8 mouse cellular contexts compared by ENCODE assay signal in the genomic region with DNA sequence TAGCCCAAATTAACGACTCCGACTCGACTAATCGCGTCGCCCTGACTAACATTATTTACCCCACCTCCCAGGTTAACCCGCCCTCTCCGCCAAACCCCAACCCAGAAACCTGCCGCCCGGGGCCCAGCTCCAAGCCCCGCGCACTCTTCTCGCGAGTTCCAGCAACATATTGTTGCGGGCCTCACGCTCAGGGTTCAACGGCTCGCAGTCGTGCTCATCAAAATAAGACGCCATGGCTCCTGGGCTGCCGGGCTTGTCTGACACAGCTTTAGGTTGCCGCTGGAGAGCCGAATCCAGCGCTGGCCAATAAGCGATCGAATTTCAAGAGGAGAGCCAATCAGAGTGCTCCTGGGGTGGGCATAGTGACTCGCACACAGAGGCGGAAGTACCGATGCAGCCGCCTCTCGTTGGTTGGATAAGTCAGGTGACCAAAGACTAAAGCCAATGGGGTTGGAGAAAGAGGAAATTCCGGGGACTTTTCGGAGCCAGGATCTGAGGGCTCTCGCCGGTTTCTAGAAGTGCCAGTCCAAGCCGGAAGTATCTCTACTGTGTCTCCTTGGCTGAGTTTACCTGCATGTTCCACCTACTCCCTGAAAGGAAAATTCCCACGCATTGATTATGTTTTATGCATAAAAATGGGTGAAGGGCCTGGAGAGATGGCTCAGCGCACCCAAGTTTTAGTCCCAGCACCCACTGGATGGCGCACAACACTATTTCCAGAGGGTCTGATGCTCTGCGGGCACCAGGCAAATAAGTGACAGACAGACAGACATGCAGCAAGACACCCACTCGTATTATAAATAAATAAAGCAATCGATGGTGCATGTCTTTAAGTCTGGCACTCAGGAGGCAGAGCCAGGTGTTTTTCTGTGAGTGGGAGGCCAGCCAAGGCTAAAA. TPM values are rescaled to one million over a fixed set of nuclear protein-coding genes. Genes with fewer than 3 reads are reported as not detected.
A peak's percentile ranks its signal among the peaks of the same experiment; 100 is the strongest.
DNase-seq lines count a peak whose midpoint lies in the region; ATAC-seq and TF ChIP-seq lines count a peak whose summit lies in the region.

No protein-coding gene starts in this region.

- H3K4me2 ChIP-seq in forebrain, embryonic 13.5 days = peak overlapping the region; percentile 92
- H3K4me2 ChIP-seq in liver, postnatal 0 days (ENCODE audit: low read depth, low read length) = peak overlapping the region; percentile 89
- H3K4me2 ChIP-seq in neural tube, embryonic 14.5 days (ENCODE audit: low read depth, low read length) = peak overlapping the region; percentile 77

- H3K9ac ChIP-seq in ES-Bruce4 (ENCODE audit: low read depth, poor library complexity, severe bottlenecking) = peak overlapping the region; percentile 63
- peak overlapping the region; percentile 77 for H3K9ac ChIP-seq in forebrain, embryonic 13.5 days
- peak overlapping the region; percentile 80 for H3K9ac ChIP-seq in liver, postnatal 0 days (replicated peaks)
- peak overlapping the region; percentile 60 for H3K9ac ChIP-seq in neural tube, embryonic 14.5 days (replicated peaks; ENCODE audit: low read depth, low read length)

- peak; percentile 98 for DNase-seq in heart, postnatal 10 days
- DNase-seq in large intestine, adult 2 months (ENCODE audit: low read depth, low spot score) = peak; percentile 99
- peak; percentile 94 for DNase-seq in liver, postnatal 0 days
- DNase-seq in testis, postnatal 10 days (ENCODE audit: low spot score) = peak; percentile 89

- peak overlapping the region; percentile 97 for H3K4me3 ChIP-seq in ES-Bruce4 (ENCODE audit: low read depth, low read length)
- peak overlapping the region; percentile 82 for H3K4me3 ChIP-seq in forebrain, embryonic 13.5 days
- H3K4me3 ChIP-seq in liver, postnatal 0 days (ENCODE audit: low read depth, low read length) = peak overlapping the region; percentile 72
- peak overlapping the region; percentile 71 for H3K4me3 ChIP-seq in neural tube, embryonic 14.5 days (ENCODE audit: low read depth, low read length)

- no peaks in the 10 kb centered on the region for H3K9me3 ChIP-seq in ES-Bruce4 (replicated peaks; ENCODE audit: control insufficient read depth, insufficient read depth, low read length, poor library complexity, severe bottlenecking)
- H3K9me3 ChIP-seq in forebrain, embryonic 13.5 days (replicated peaks) = no peaks in the 10 kb centered on the region
- H3K9me3 ChIP-seq in liver, postnatal 0 days (ENCODE audit: low read length) = no peaks in the 10 kb centered on the region
- no peaks in the 10 kb centered on the region for H3K9me3 ChIP-seq in neural tube, embryonic 14.5 days (ENCODE audit: control insufficient read depth, low read length)

- H3K4me1 ChIP-seq in ES-Bruce4 (ENCODE audit: control insufficient read depth, insufficient read depth, low read length) = peaks cover 4% of the 10 kb centered on the region
- H3K4me1 ChIP-seq in forebrain, embryonic 13.5 days = peaks cover 15% of the 10 kb centered on the region
- H3K4me1 ChIP-seq in liver, postnatal 0 days (ENCODE audit: insufficient read depth) = peaks cover 34% of the 10 kb centered on the region
- H3K4me1 ChIP-seq in neural tube, embryonic 14.5 days (ENCODE audit: control insufficient read depth, insufficient read depth, low read length) = peaks cover 9% of the 10 kb centered on the region; the same call in 1 of the 2 replicates

- H3K27ac ChIP-seq in ES-Bruce4 (ENCODE audit: insufficient read depth, low read length) = peak overlapping the region; percentile 83
- H3K27ac ChIP-seq in forebrain, embryonic 13.5 days = peak overlapping the region; percentile 59
- peak overlapping the region; percentile 89 for H3K27ac ChIP-seq in liver, postnatal 0 days (ENCODE audit: low read depth)
- peak overlapping the region; percentile 69; the same call in 1 of the 2 replicates for H3K27ac ChIP-seq in neural tube, embryonic 14.5 days (ENCODE audit: low read depth, low read length)

- TF ChIP-seq POLR2A in ES-Bruce4 (IDR thresholded peaks at IDR 0.05; ENCODE audit: insufficient read depth, low read length) = peak; percentile 41

- TF ChIP-seq CTCF in ES-Bruce4 (IDR thresholded peaks at IDR 0.05; ENCODE audit: low read depth, low read length) = peak; percentile 26
- peak; percentile 66 for TF ChIP-seq CTCF in liver, postnatal 0 days (IDR thresholded peaks at IDR 0.05; ENCODE audit: low read depth)

- intact Hi-C loops in heart, postnatal 10 days (cut with DNase I) = loop anchor here (5.0 kb wide), 1 partner anchor 45 kb away; no protein-coding TSS in a partner anchor

- TF ChIP-seq EP300 in ES-Bruce4 (IDR thresholded peaks at IDR 0.05; ENCODE audit: insufficient read depth, low read depth, low read length) = no peak
- TF ChIP-seq EP300 in liver, postnatal 0 days (IDR thresholded peaks at IDR 0.05; ENCODE audit: low read depth) = peak; percentile 77

- peaks cover 12% of the 10 kb centered on the region for H3K36me3 ChIP-seq in ES-Bruce4 (ENCODE audit: control insufficient read depth, insufficient read depth, low read length, poor library complexity, severe bottlenecking)
- H3K36me3 ChIP-seq in forebrain, embryonic 13.5 days (ENCODE audit: poor library complexity, severe bottlenecking) = peaks cover 31% of the 10 kb centered on the region
- peaks cover 32% of the 10 kb centered on the region for H3K36me3 ChIP-seq in liver, postnatal 0 days (replicated peaks; ENCODE audit: insufficient read depth, low read length)
- H3K36me3 ChIP-seq in neural tube, embryonic 14.5 days (ENCODE audit: control insufficient read depth, insufficient read depth, low read length) = peaks cover 12% of the 10 kb centered on the region; the same call in 1 of the 2 replicates

- peak; percentile 98 for ATAC-seq in cerebellum, adult (ENCODE audit: insufficient number of reproducible peaks, low FRiP score, low TSS enrichment)
- ATAC-seq in forebrain, embryonic 13.5 days = peak; percentile 100
- peak; percentile 98 for ATAC-seq in liver, postnatal 0 days
- peak; percentile 99 for ATAC-seq in neural tube, embryonic 14.5 days (ENCODE audit: low read depth)

- no peaks in the 10 kb centered on the region for H3K27me3 ChIP-seq in ES-Bruce4 (ENCODE audit: control insufficient read depth, insufficient read depth, low read length, poor library complexity, severe bottlenecking)
- 0 out of 2 replicates have a peak, but pooled peaks cover 2% of the 10 kb centered on the region for H3K27me3 ChIP-seq in forebrain, embryonic 13.5 days
- no peaks in the 10 kb centered on the region for H3K27me3 ChIP-seq in liver, postnatal 0 days (ENCODE audit: insufficient read depth, low read length)
- no peaks in the 10 kb centered on the region for H3K27me3 ChIP-seq in neural tube, embryonic 14.5 days (ENCODE audit: control insufficient read depth, insufficient read depth, low read length)

- under 1% methylated on average over 42 of the region's 42 CpGs for WGBS in forebrain, embryonic 13.5 days
- WGBS in large intestine, adult 2 months = under 1% methylated on average over 42 of the region's 42 CpGs
- WGBS in liver, postnatal 0 days (ENCODE audit: insufficient replicate concordance) = under 1% methylated on average over 42 of the region's 42 CpGs
- WGBS in neural tube, embryonic 14.5 days = under 1% methylated on average over 42 of the region's 42 CpGs

RNA-seq across cellular contexts. Expression of a gene that starts 4.4 kb away (rescaled TPM):
- 79.6 and 84.0 TPM in 2 replicates for polyA plus RNA-seq in ES-Bruce4 (2011; ENCODE audit: insufficient read depth, insufficient read length, low read depth, missing spikeins)
- polyA plus RNA-seq in forebrain, embryonic 13.5 days (2015; fragmentation: Nextera tagmentation; extraction: Ambion mirVana) = 122 and 125 TPM in 2 replicates
- total RNA-seq in heart, postnatal 10 days (2021) = 10 to 100 TPM; 45.6 to 51.5 TPM
- polyA plus RNA-seq in large intestine, adult 2 months (2012; rRNA removed) = 82.5 and 102 TPM in 2 replicates
- 61.0 and 63.2 TPM in 2 replicates for polyA plus RNA-seq in liver, postnatal 0 days (2015; fragmentation: Nextera tagmentation; extraction: Ambion mirVana)
- 115 and 145 TPM in 2 replicates for polyA plus RNA-seq in neural tube, embryonic 14.5 days (2014; fragmentation: Nextera tagmentation; extraction: Ambion mirVana)

RNA-seq across cellular contexts. Expression of a gene that starts 7.1 kb away (rescaled TPM):
- 11.0 and 13.0 TPM in 2 replicates for polyA plus RNA-seq in ES-Bruce4 (2011; ENCODE audit: insufficient read depth, insufficient read length, low read depth, missing spikeins)
- 6.9 and 7.3 TPM in 2 replicates for polyA plus RNA-seq in forebrain, embryonic 13.5 days (2015; fragmentation: Nextera tagmentation; extraction: Ambion mirVana)
- total RNA-seq in heart, postnatal 10 days (2021) = 10 to 100 TPM; 13.6 to 17.1 TPM
- 13.4 and 16.6 TPM in 2 replicates for polyA plus RNA-seq in large intestine, adult 2 months (2012; rRNA removed)
- 92.3 and 113 TPM in 2 replicates for polyA plus RNA-seq in liver, postnatal 0 days (2015; fragmentation: Nextera tagmentation; extraction: Ambion mirVana)
- polyA plus RNA-seq in neural tube, embryonic 14.5 days (2014; fragmentation: Nextera tagmentation; extraction: Ambion mirVana) = 15.4 and 28.7 TPM in 2 replicates

RNA-seq across cellular contexts. Expression of a gene that starts 15.3 kb away (rescaled TPM):
- polyA plus RNA-seq in ES-Bruce4 (2011; ENCODE audit: insufficient read depth, insufficient read length, low read depth, missing spikeins) = 18.1 and 18.4 TPM in 2 replicates
- polyA plus RNA-seq in forebrain, embryonic 13.5 days (2015; fragmentation: Nextera tagmentation; extraction: Ambion mirVana) = 27.2 and 28.2 TPM in 2 replicates
- 10 to 100 TPM; 13.4 to 13.9 TPM for total RNA-seq in heart, postnatal 10 days (2021)
- polyA plus RNA-seq in large intestine, adult 2 months (2012; rRNA removed) = 9.5 and 17.9 TPM in 2 replicates
- polyA plus RNA-seq in liver, postnatal 0 days (2015; fragmentation: Nextera tagmentation; extraction: Ambion mirVana) = 13.0 and 13.3 TPM in 2 replicates
- 15.8 and 15.9 TPM in 2 replicates for polyA plus RNA-seq in neural tube, embryonic 14.5 days (2014; fragmentation: Nextera tagmentation; extraction: Ambion mirVana)

RNA-seq across cellular contexts. Expression of a gene that starts 17.4 kb away (rescaled TPM):
- polyA plus RNA-seq in ES-Bruce4 (2011; ENCODE audit: insufficient read depth, insufficient read length, low read depth, missing spikeins) = 72.5 and 76.5 TPM in 2 replicates
- polyA plus RNA-seq in forebrain, embryonic 13.5 days (2015; fragmentation: Nextera tagmentation; extraction: Ambion mirVana) = 61.9 and 64.8 TPM in 2 replicates
- 10 to 100 TPM; 19.3 to 24.6 TPM for total RNA-seq in heart, postnatal 10 days (2021)
- polyA plus RNA-seq in large intestine, adult 2 months (2012; rRNA removed) = 16.6 and 19.7 TPM in 2 replicates
- 21.1 and 21.7 TPM in 2 replicates for polyA plus RNA-seq in liver, postnatal 0 days (2015; fragmentation: Nextera tagmentation; extraction: Ambion mirVana)
- polyA plus RNA-seq in neural tube, embryonic 14.5 days (2014; fragmentation: Nextera tagmentation; extraction: Ambion mirVana) = 45.3 and 55.3 TPM in 2 replicates

RNA-seq across cellular contexts. Expression of a gene that starts 17.9 kb away (rescaled TPM):
- 1.9 and 2.2 TPM in 2 replicates for polyA plus RNA-seq in ES-Bruce4 (2011; ENCODE audit: insufficient read depth, insufficient read length, low read depth, missing spikeins)
- polyA plus RNA-seq in forebrain, embryonic 13.5 days (2015; fragmentation: Nextera tagmentation; extraction: Ambion mirVana) = 7.0 and 10.1 TPM in 2 replicates
- total RNA-seq in heart, postnatal 10 days (2021) = 10 to 100 TPM; 46.5 to 57.8 TPM
- 19.3 and 21.7 TPM in 2 replicates for polyA plus RNA-seq in large intestine, adult 2 months (2012; rRNA removed)
- polyA plus RNA-seq in liver, postnatal 0 days (2015; fragmentation: Nextera tagmentation; extraction: Ambion mirVana) = 50.8 and 53.1 TPM in 2 replicates
- polyA plus RNA-seq in neural tube, embryonic 14.5 days (2014; fragmentation: Nextera tagmentation; extraction: Ambion mirVana) = 3.1 and 28.2 TPM in 2 replicates

Comparison
In these comparisons a context has a peak if more than half of its experiments do, and no peak if none do; other contexts are left out.
1. Peak in every context shown above with its lines: DNase-seq, ATAC-seq, H3K4me3 ChIP-seq and H3K27ac ChIP-seq.